Mouse (Mus musculus) hindbrain, embryonic 15.5 days (tissue): ENCODE measurements around the gene Gm49322. TPM values are rescaled to one million over a fixed set of nuclear protein-coding genes. Genes with fewer than 3 reads are reported as not detected.

Experiments
- ATAC-seq: fragments of 200-750 bp; cut with Nextera tagmentation; 2 replicates; pipeline ENCODE4 v1.8.0; 2017; ENCODE audit warnings: low read depth, moderate number of reproducible peaks, moderate TSS enrichment; ENCODE audit not compliant: low FRiP score
- H3K27ac ChIP-seq: fragments of 300-500 bp; sonication (generic); replicated peaks from 2 replicates; pipeline ENCODE4 v1.5.1; 2015; ENCODE audit warnings: mild to moderate bottlenecking, inconsistent platforms
- H3K27me3 ChIP-seq: fragments of 300-500 bp; sonication (generic); 2 replicates; pipeline ENCODE4 v1.6.1; 2015; ENCODE audit warnings: control low read depth, inconsistent platforms
- H3K36me3 ChIP-seq: fragments of 300-500 bp; sonication (generic); 2 replicates; pipeline ENCODE4 v1.6.1; 2015; ENCODE audit warnings: control low read depth, inconsistent platforms
- H3K4me1 ChIP-seq: fragments of 300-500 bp; sonication (generic); replicated peaks from 2 replicates; pipeline ENCODE4 v1.6.1; 2015; ENCODE audit warnings: control low read depth, inconsistent platforms
- H3K4me2 ChIP-seq: fragments of 300-500 bp; sonication (generic); 2 replicates; pipeline ENCODE4 v1.6.1; 2015; ENCODE audit warnings: moderate library complexity, mild to moderate bottlenecking, inconsistent platforms
- H3K4me3 ChIP-seq: fragments of 300-500 bp; sonication (generic); 2 replicates; pipeline ENCODE4 v1.5.1; 2015; ENCODE audit warnings: mild to moderate bottlenecking, inconsistent platforms
- H3K9ac ChIP-seq: fragments of 300-500 bp; sonication (generic); 2 replicates; pipeline ENCODE4 v1.6.1; 2015; ENCODE audit warnings: inconsistent platforms
- H3K9me3 ChIP-seq: fragments of 300-500 bp; sonication (generic); 2 replicates; pipeline ENCODE4 v1.6.1; 2016; ENCODE audit warnings: control low read depth, inconsistent platforms
- WGBS: fragments of 180-500 bp; shearing (Covaris S2); methylation state at CpG from one replicate; pipeline ENCODE4 v1.1.7; 2015; 5-methylcytosine and 5-hydroxymethylcytosine counted together
- polyA plus RNA-seq: library from polyadenylated mRNA; unstranded; fragments of >200 nt; fragmentation: Nextera tagmentation; extraction: Ambion mirVana; gene quantifications from 2 replicates; pipeline ENCODE4 v1.2.1, GENCODE M21; 2015

Gm49322 gene
- polyA plus RNA-seq, 1 experiment from 2014 or later = 3.4 TPM

- no peak overlapping the region for H3K27ac ChIP-seq
- H3K36me3 ChIP-seq = peaks cover 10% of the 10 kb centered on the region; the same call in 1 of the 2 replicates
- peaks cover 33% of the 10 kb centered on the region for H3K4me1 ChIP-seq
- no peak overlapping the region for H3K4me3 ChIP-seq
- no peak for ATAC-seq
- no peaks in the 10 kb centered on the region for H3K9me3 ChIP-seq
- 87% methylated on average over 9 of the region's 9 CpGs for WGBS
- H3K9ac ChIP-seq = no peak overlapping the region
- H3K4me2 ChIP-seq = no peak overlapping the region
- H3K27me3 ChIP-seq = no peaks in the 10 kb centered on the region
These were observed 14.5 kb downstream of the Gm49322 start for GRCm38 (mm10) chr10:80620365-80620764.

DNA sequence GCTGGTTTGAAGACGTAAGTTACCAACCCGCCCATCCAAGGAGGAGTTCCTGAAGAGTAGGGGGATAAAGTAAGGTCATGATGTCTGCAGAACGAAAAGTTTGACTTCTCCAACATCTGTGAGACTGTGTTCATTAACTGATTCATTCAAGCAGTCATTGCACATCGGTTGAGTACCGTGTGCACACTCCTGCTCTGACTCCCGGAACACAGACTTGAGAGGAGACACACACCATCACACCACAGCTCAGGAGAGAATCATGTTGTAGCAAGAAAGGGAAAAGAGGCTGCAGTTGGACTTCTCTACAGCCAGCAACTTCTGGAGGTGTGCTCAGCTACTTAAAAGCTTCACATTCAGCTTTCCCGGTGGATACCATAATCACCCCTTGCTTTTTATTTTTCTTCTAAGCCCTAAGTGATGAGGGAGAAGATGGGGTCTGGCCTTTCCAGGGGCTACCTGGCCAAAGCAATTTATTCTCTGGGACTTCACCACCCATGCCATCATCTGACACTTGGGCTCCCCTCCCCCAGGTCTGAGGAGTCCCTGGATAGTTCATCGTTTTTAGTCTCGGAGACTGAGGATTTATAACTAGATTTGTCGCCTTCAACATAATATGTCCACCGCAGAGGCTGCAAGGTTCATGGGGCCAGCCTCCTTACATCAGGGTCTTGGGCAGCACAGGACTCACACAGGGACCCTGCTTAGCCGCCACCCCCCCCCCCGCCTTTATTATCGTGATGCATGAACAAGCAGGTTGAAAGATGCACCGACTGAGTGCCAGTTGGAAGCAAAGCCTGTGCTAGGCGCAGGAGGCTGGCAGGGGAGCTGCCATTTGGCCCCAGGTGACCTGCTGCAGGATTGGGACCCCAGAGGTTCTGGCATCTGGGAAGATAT, 15.2 kb downstream of the Gm49322 start:
- ATAC-seq = no peak
- Histone ChIP-seq H3K9ac (peak overlapping the region; percentile 47), H3K27ac (peak overlapping the region; percentile 97), H3K27me3 (no peaks in the 10 kb centered on the region), H3K9me3 (no peaks in the 10 kb centered on the region), H3K4me1 (peaks cover 38% of the 10 kb centered on the region), H3K4me2 (peak overlapping the region; percentile 75), H3K4me3 (peak overlapping the region; percentile 80), H3K36me3 (peaks cover 5% of the 10 kb centered on the region; the same call in 1 of the 2 replicates)
- WGBS = 56% methylated on average over 16 of the region's 16 CpGs

DNA sequence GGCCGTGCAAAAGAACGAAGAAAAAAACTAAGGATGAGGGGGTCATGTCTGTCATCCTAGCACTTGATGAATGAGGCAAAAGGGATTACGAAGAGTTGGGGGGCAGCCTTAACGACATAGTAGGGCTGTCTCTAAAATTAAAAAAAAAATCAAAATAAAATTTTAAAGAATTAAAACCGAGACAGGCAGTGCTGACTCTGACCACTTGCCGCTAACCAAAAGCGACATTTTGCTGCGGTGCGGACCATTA, 15.8 kb downstream of the Gm49322 start:
- Histone ChIP-seq H3K9ac (peak overlapping the region; percentile 47), H3K4me2 (peak overlapping the region; percentile 75), H3K36me3 (no peaks in the 10 kb centered on the region), H3K27ac (peak overlapping the region; percentile 97), H3K27me3 (no peaks in the 10 kb centered on the region), H3K9me3 (no peaks in the 10 kb centered on the region), H3K4me1 (peaks cover 38% of the 10 kb centered on the region), H3K4me3 (peak overlapping the region; percentile 80)
- ATAC-seq = peak; percentile 0; the same call in 1 of the 2 replicates
- WGBS = 2% methylated on average over 9 of the region's 9 CpGs

GRCm38 (mm10) chr10:80621940-80622660, 16.3 kb downstream of the Gm49322 start:
- Histone ChIP-seq H3K9me3 (no peaks in the 10 kb centered on the region), H3K4me2 (peak overlapping the region; percentile 97), H3K4me3 (peak overlapping the region; percentile 80), H3K9ac (peak overlapping the region; percentile 56), H3K27ac (peak overlapping the region; percentile 97), H3K4me1 (peaks cover 38% of the 10 kb centered on the region), H3K36me3 (no peaks in the 10 kb centered on the region), H3K27me3 (no peaks in the 10 kb centered on the region)
- WGBS = under 1% methylated on average over 64 of the region's 64 CpGs
- ATAC-seq = peak; percentile 97

DNA sequence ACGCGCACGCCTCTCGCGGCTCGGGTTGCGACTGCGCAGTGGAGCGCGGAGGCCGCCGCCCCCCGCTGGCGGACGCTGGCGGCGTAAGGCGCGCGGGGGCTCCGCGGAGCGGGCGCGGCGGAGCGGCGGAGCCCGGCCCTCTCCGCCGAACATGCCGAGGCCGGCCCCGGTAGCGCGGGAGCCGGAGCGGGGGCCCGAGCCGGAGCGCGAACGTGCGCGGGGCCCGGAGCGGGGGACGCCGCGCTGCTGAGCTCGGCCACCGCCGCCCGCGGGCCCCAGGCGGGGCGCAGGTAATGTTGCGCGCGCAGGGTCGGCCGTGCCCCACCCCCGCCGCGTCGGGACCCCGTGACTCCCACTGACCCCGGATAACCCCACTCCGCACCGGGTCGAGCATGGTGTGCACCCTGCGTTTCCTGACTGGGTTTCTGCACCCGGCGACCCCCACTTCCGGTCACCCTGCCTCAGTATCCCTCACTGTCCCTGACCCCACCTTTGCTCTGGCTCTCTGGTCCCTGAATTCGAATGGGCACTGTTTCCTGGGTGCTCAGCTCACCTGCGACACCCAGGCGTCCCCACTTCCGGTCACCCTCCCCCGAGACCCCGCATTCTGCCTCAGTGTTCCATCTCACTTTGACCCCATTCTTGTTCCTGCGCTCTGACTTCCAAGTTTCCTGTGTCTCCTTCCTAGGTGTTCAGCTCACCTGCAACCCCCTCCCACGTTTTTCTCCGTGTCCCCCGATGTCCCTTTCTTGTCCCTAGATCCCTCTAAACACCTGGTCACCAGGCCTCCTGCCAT, 17.0 kb downstream of the Gm49322 start, which contains the start of gene Csnk1g2:
Gene Csnk1g2 (plus strand): TSS at position 178 of the 796 bp plus-strand sequence.
- Histone ChIP-seq H3K27ac (peak within 1 kb of the TSS; percentile 97), H3K27me3 (no peaks in the 10 kb centered on the region), H3K4me1 (peaks cover 42% of the 10 kb centered on the region), H3K4me2 (peak within 1 kb of the TSS; percentile 97), H3K9ac (peak within 1 kb of the TSS; percentile 78), H3K9me3 (no peaks in the 10 kb centered on the region), H3K4me3 (peak within 1 kb of the TSS; percentile 80), H3K36me3 (no peaks in the 10 kb centered on the region)
- 1% methylated on average over 81 of the region's 85 CpGs for WGBS
- no peak; the same call in 1 of the 2 replicates for ATAC-seq

DNA sequence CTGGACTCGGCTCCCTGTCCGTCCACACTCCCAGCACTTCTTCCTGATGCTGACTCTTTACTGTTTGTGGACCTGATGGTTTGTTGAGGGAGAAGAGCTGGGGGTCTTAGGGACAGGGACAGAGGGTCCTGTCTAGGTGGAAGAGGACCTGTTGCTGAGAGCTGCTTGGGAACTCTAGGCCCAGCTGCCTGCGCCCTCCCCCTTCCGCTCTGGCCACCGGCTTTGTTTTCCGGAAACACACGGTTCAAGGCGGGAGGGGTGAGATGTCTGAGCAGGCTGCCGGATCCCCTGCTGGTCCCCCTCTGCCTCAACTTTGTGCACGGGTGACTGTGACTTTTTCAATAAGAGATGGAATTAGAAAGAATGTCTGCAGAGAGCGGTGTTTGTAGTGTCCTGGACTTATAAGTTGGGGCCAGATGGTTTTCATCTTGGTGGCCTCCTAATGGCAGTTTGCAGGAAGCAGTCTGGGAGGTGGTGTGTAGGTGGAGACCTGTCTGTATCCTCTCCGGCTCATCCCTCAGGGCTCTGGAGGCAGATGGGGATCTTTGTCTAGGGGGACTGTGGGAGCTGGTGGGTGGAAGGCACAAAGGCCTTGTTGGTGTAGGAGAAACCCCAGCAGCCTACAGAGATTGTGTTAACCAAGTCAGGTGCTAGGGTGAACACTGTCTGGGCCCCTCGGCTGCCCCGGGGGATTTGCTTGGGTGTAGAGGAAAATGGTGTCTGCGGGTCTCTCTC, 17.8 kb downstream of the Gm49322 start:
- ATAC-seq = no peak
- Histone ChIP-seq H3K9ac (peak overlapping the region; percentile 78), H3K4me3 (peak overlapping the region; percentile 80), H3K36me3 (no peaks in the 10 kb centered on the region), H3K9me3 (no peaks in the 10 kb centered on the region), H3K4me2 (peak overlapping the region; percentile 97), H3K4me1 (peaks cover 45% of the 10 kb centered on the region), H3K27me3 (no peaks in the 10 kb centered on the region), H3K27ac (peak overlapping the region; percentile 82)
- WGBS = 16% methylated on average over 15 of the region's 15 CpGs

- WGBS = 90% methylated on average over 4 of the region's 4 CpGs
- no peaks in the 10 kb centered on the region for H3K36me3 ChIP-seq
These were observed 19.9 kb downstream of the Gm49322 start for GRCm38 (mm10) chr10:80625764-80626163.

GRCm38 (mm10) chr10:80627685-80628084, 21.9 kb downstream of the Gm49322 start:
- Histone ChIP-seq H3K9ac (no peak overlapping the region), H3K27me3 (no peaks in the 10 kb centered on the region), H3K4me3 (no peak overlapping the region), H3K27ac (no peak overlapping the region), H3K4me2 (no peak overlapping the region), H3K4me1 (peaks cover 48% of the 10 kb centered on the region), H3K36me3 (no peaks in the 10 kb centered on the region), H3K9me3 (no peaks in the 10 kb centered on the region)
- WGBS = 69% methylated on average over 2 of the region's 2 CpGs
- ATAC-seq = no peak

More at GRCm38 (mm10) chr10:80625764-80626163, 19.9 kb downstream of the Gm49322 start:
- Histone ChIP-seq H3K27me3 (no peaks in the 10 kb centered on the region), H3K9ac (no peak overlapping the region), H3K27ac (no peak overlapping the region), H3K4me3 (no peak overlapping the region), H3K9me3 (no peaks in the 10 kb centered on the region), H3K4me2 (no peak overlapping the region), H3K4me1 (peaks cover 56% of the 10 kb centered on the region)
- no peak for ATAC-seq

GRCm38 (mm10) chr10:80628925-80629324, 23.1 kb downstream of the Gm49322 start:
- Histone ChIP-seq H3K4me3 (no peak overlapping the region), H3K9ac (no peak overlapping the region), H3K36me3 (no peaks in the 10 kb centered on the region), H3K9me3 (no peaks in the 10 kb centered on the region), H3K4me2 (no peak overlapping the region), H3K27me3 (no peaks in the 10 kb centered on the region), H3K27ac (no peak overlapping the region), H3K4me1 (peaks cover 37% of the 10 kb centered on the region)
- 80% methylated on average over 9 of the region's 9 CpGs for WGBS
- no peak for ATAC-seq

GRCm38 (mm10) chr10:80635345-80635744, 29.5 kb downstream of the Gm49322 start:
- no peaks in the 10 kb centered on the region for H3K4me1 ChIP-seq
- no peak overlapping the region for H3K27ac ChIP-seq
- no peak overlapping the region for H3K4me2 ChIP-seq
- H3K27me3 ChIP-seq = no peaks in the 10 kb centered on the region
- no peak overlapping the region for H3K4me3 ChIP-seq
- no peak overlapping the region for H3K9ac ChIP-seq
- 88% methylated on average over 6 of the region's 6 CpGs for WGBS
- ATAC-seq = no peak
- no peaks in the 10 kb centered on the region for H3K9me3 ChIP-seq
- H3K36me3 ChIP-seq = peaks cover 55% of the 10 kb centered on the region

DNA sequence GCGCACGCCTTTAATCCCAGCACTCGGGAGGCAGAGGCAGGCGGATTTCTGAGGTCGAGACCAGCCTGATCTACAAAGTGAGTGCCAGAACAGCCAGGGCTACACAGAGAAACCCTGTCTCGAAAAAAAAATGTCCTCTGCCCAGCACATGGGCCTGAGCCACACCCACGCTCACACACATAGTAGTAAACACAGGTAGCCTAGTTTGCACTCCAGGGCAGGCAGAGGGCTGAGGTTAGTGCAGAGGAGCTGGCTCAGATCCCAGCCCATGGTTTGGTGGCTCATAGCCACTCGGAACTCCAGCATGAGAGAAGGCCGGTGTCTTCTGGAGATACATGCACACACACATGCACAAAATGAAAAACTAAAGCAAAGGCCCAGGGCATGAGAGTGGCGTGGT, 41.1 kb downstream of the Gm49322 start:
- no peak overlapping the region for H3K4me2 ChIP-seq
- H3K36me3 ChIP-seq = peaks cover 50% of the 10 kb centered on the region

More for the DNA sequence above, 41.1 kb downstream of the Gm49322 start:
- 96% methylated on average over 10 of the region's 10 CpGs for WGBS
- Histone ChIP-seq H3K4me1 (no peaks in the 10 kb centered on the region), H3K9ac (no peak overlapping the region), H3K9me3 (no peaks in the 10 kb centered on the region), H3K27ac (no peak overlapping the region), H3K4me3 (no peak overlapping the region), H3K27me3 (no peaks in the 10 kb centered on the region)
- ATAC-seq = no peak
